Mouse (Mus musculus) spleen, adult 2 months (tissue): Measurements from ENCODE around the gene Rragd. TPM values are rescaled to one million over a fixed set of nuclear protein-coding genes. Genes with fewer than 3 reads are reported as not detected.
"Not testable (repeated sequence)": the region's sequence is repeated elsewhere in the genome, so short reads cannot be mapped to it uniquely, and the experiment has no call there.

Experiments
- DNase-seq, 2 experiments: peaks; one replicate each; pipeline versions ENCODE4 v3.0.0 to v3.0.0-alpha.2; 2012 to 2021; ENCODE audit warnings: low spot score in 2 of 2, low read depth in 1 of 2
- H3K27ac ChIP-seq: fragments of 200-500 bp; 2 replicates; pipeline ENCODE4 v1.5.1; 2012; ENCODE audit warnings: low read length, inconsistent platforms; ENCODE audit not compliant: insufficient read depth
- H3K27me3 ChIP-seq: fragments of 200-500 bp; 2 replicates; pipeline ENCODE4 v1.6.1; 2012; ENCODE audit warnings: mild to moderate bottlenecking, moderate library complexity, low read length, inconsistent platforms; ENCODE audit not compliant: control insufficient read depth, insufficient read depth
- H3K36me3 ChIP-seq: fragments of 200-500 bp; 2 replicates; pipeline ENCODE4 v1.6.1; 2012; ENCODE audit warnings: mild to moderate bottlenecking, low read length, inconsistent platforms; ENCODE audit not compliant: control insufficient read depth, insufficient read depth
- H3K4me1 ChIP-seq: fragments of 200-500 bp; 2 replicates; pipeline ENCODE4 v1.6.1; 2011; ENCODE audit warnings: inconsistent platforms; ENCODE audit not compliant: control insufficient read depth, insufficient read depth, insufficient read length
- H3K4me3 ChIP-seq: fragments of 200-500 bp; 2 replicates; pipeline ENCODE4 v1.5.1; 2011; ENCODE audit warnings: mild to moderate bottlenecking, inconsistent platforms; ENCODE audit not compliant: insufficient read depth, insufficient read length; ENCODE audit errors: extremely low read depth
- CTCF ChIP-seq: fragments of 200-500 bp; IDR thresholded peaks from 2 replicates; pipeline ENCODE4 v1.5.1; 2011; ENCODE audit warnings: mild to moderate bottlenecking, inconsistent platforms; ENCODE audit not compliant: insufficient read depth, insufficient read length, insufficient replicate concordance; ENCODE audit errors: extremely low read depth
- POLR2A ChIP-seq: fragments of 200-500 bp; IDR thresholded peaks from 2 replicates; pipeline ENCODE4 v1.6.1; 2011; ENCODE audit warnings: low read depth, low read length, inconsistent platforms
- WGBS: fragments of 180-500 bp; shearing (Covaris S2); methylation state at CpG from one replicate; pipeline ENCODE4 v1.1.7; 2018; 5-methylcytosine and 5-hydroxymethylcytosine counted together
- polyA plus RNA-seq: library from polyadenylated mRNA; depleted of rRNA; stranded (reverse); fragments of >200 nt; gene quantifications from 2 replicates; pipeline ENCODE4 v1.2.3, GENCODE M21; 2012

The Rragd gene
- polyA plus RNA-seq, 1 experiment = 1.3 TPM

DNA sequence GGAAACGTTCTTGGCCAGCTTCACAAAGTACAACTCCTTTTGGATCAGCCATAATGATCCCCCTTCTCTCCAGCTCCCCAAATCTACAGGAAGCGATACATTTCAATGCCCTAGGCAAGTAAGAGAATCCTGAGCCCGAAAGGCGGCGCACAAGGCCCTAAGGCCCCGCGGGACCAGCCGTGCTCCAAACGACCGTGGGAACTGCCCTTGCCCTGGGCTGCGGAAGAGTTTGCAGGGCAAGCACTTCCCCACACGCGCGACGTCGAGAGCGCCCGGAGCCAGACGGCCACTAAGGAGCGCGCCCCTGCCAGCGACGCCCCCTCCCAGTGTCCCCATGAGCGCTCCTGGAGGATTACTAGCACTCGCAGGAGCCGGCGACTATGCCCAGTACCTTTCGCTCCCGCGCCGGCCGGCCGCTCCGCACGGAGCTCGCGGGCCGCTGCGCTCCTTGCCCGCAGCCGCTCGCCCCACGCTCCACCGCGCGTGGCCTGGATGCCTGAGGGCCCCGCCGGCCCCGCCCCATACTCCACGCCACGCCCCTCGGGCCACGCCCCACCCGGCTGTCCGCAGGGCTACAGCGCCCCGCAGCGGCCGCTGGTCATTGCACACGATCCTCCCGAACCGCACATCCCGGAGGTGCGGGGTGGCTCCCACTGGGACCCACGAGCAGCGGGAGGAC is 32.3 kb upstream of the Rragd start, which contains the start of gene Ankrd6:
Gene Ankrd6 (minus strand): TSS at position 486 of the 679 bp plus-strand sequence.
- Histone ChIP-seq H3K4me3 (peak within 1 kb of the TSS; percentile 53; the same call in 1 of the 2 replicates), H3K4me1 (peaks cover 9% of the 10 kb centered on the region), H3K27ac (no peak within 1 kb of the TSS), H3K27me3 (peaks cover 11% of the 10 kb centered on the region), H3K36me3 (no peaks in the 10 kb centered on the region)
- peak; percentile 28 to 38 for DNase-seq
- TF ChIP-seq POLR2A (no peak), CTCF (peak; percentile 72; the same call in 1 of the 2 replicates)
- 1% methylated on average over 54 of the region's 66 CpGs for WGBS

GRCm38 (mm10) chr4:32951035-32951940 is 31.5 kb upstream of the Rragd start:
- Histone ChIP-seq H3K27ac (no peak overlapping the region), H3K27me3 (peaks cover 11% of the 10 kb centered on the region), H3K4me3 (peak overlapping the region; percentile 53; the same call in 1 of the 2 replicates), H3K4me1 (peaks cover 9% of the 10 kb centered on the region), H3K36me3 (no peaks in the 10 kb centered on the region)
- no peak for DNase-seq
- WGBS = 6% methylated on average over 34 of the region's 34 CpGs
- TF ChIP-seq POLR2A (no peak), CTCF (no peak)

GRCm38 (mm10) chr4:32952681-32953080 is 30.2 kb upstream of the Rragd start:
- peaks cover 11% of the 10 kb centered on the region for H3K27me3 ChIP-seq
- TF ChIP-seq POLR2A = no peak
- TF ChIP-seq CTCF = no peak
- peaks cover 9% of the 10 kb centered on the region for H3K4me1 ChIP-seq
- no peaks in the 10 kb centered on the region for H3K36me3 ChIP-seq
- WGBS = 34% methylated on average over 7 of the region's 7 CpGs
- no peak for DNase-seq
- no peak overlapping the region for H3K27ac ChIP-seq
- no peak overlapping the region for H3K4me3 ChIP-seq

- TF ChIP-seq CTCF = no peak
- Histone ChIP-seq H3K36me3 (no peaks in the 10 kb centered on the region), H3K4me1 (no peaks in the 10 kb centered on the region), H3K27ac (no peak overlapping the region), H3K27me3 (peaks cover 2% of the 10 kb centered on the region; the same call in 1 of the 2 replicates), H3K4me3 (no peak overlapping the region)
- no peak for DNase-seq
- WGBS = 71% methylated on average over 2 of the region's 2 CpGs
These were observed 26.4 kb upstream of the Rragd start for GRCm38 (mm10) chr4:32956423-32956822.

GRCm38 (mm10) chr4:32961394-32961793 is 21.4 kb upstream of the Rragd start:
- WGBS = 84% methylated on average over 3 of the region's 3 CpGs
- Histone ChIP-seq H3K27ac (no peak overlapping the region), H3K4me3 (no peak overlapping the region), H3K4me1 (no peaks in the 10 kb centered on the region), H3K27me3 (no peaks in the 10 kb centered on the region), H3K36me3 (no peaks in the 10 kb centered on the region)
- TF ChIP-seq CTCF (no peak), POLR2A (no peak)
- DNase-seq = no peak

- 94% methylated on average over 19 of the region's 19 CpGs for WGBS
- not testable (repeated sequence) for H3K4me1 ChIP-seq, H3K4me3 ChIP-seq, DNase-seq, H3K36me3 ChIP-seq, H3K27ac ChIP-seq, H3K27me3 ChIP-seq
These were observed 18.2 kb upstream of the Rragd start for GRCm38 (mm10) chr4:32964619-32965018.
